Mouse (Mus musculus) layer of hippocampus, adult 11-12 months (tissue): ENCODE data around the gene Tmem190.
A peak's percentile ranks its signal among the peaks of the same experiment; 100 is the strongest.
"Not testable (repeated sequence)": the region's sequence is repeated elsewhere in the genome, so short reads cannot be mapped to it uniquely, and the experiment has no call there.

Experiments used
- DNase-seq: peaks from one replicate; pipeline ENCODE4 v3.0.0; 2022; ENCODE audit warnings: low spot score

The Tmem190 gene

DNA sequence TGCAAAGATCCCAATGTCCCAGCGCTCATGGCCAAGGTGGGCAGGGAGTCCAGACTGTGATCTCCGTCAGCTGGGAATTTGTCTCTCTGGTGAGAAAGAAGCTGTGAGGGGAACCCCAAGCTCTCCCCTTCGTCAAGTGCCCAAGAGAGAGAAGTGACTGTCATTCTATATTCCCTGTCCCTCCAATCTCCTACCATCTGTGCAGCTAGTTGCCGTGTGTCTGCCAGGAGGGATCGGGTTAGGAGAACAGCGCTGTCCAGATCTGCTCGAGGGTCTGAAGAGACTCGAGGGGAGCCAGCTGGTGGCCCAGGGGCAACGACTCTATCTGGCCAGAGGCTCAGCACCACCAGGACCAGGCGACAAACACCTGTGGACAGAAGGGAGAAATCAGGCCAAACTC lies 6.6 kb upstream of the Tmem190 start:
- DNase-seq = no peak

DNA sequence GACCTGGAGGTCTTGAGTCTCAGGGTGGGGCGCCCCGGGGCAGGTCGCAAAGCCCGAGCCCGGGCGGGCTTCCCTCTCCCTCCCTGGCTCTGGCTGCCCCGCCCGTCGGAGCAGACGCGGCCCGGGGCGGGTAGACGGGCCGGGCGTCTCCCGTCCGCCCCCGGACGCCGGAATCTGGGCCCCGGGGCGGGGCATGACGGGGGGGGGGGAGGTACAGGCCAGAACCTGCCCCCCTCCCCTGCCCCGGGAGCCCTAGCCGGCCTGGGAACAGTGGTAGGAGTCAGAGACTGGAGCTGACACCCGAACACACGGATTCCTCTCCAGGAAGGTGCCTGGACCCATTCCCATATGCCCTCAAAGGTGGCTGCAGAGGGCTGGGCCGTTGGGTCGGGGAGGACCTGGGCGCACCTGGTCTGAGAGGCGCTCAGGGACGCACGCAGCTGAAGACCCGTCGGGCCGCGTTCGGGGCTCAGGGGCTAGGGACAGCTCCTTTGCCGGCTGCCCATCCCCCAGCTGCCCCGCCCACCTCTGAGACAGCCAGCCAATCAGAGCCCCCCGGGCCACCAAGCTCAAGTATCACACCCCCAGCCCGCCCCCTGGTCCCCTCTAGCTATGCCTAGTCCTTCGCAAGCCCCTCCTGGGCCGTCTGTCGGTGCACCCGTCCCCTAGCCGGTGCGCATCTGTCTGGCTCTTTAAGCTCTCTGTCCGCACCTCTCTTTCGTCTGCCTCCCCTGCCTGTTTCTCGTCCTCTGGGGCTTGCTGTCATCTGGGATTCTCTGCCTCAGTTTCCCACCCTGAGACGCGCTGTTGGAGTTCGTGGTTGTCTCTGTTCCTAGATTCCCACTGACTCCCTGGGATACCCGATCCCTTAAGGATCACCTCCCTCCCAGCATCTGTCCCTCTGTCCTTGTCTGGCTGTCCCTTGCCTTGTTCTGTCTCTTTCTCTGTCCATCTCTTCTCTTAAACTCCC lies 5.6 kb upstream of the Tmem190 start:
- no peak for DNase-seq

DNA sequence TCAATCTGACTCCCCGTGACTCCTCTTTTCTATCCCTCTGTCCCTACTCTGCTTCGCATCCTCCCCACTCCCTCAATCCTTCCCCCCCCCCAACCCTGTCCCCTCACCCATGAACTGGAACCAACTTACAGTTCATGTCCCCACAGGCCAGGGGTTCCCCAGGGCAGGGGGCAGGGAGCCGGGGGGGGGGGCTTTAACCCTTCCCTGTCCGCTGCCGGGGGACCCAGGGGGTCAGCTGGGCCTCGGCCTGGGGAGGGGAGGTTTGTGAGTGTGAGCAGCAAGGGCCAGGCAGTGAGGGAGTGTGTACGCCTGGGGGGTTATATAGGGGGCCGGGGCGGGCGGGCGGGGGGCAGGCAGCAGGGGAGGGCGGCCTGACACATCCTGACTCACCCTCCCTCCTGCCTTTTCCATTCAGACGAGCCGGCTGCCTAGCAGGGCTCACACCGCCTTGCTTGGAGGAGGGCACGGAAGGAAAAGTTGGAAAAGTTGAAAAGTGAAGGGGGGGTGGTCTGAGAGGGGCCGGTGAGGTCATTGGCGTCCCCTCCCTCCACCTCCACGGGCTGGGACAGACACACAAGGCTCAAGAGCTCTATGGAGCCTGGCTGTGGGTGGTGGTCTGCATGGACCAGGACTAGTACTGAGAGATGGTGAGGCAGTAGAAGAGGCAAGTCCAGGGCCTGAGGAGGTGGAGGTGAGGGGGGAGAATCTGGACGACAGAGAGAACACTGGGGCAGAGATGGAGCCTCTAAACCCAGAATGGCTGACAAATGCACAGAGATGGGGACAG lies 4.7 kb upstream of the Tmem190 start:
- no peak for DNase-seq

DNA sequence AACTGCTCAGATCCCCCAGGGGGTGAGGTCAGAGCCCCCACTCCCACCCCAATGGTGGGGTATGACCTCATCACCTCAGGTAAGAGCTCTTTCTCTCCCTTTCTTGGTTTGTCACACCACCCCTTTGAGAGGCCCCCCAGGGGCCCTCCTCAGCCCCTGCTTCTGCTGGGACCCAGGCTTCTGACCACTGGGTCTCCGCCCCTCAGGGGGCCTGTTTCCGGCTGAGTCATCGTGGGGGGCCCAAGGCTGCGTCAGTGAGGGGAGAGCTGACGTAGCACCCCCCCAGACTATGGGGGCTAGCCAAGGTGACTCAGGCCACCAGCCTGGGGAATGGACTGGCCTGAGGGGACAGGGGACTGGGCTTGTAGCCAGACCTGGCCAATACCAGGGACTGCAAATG lies 2.8 kb upstream of the Tmem190 start:
- DNase-seq = no peak

DNA sequence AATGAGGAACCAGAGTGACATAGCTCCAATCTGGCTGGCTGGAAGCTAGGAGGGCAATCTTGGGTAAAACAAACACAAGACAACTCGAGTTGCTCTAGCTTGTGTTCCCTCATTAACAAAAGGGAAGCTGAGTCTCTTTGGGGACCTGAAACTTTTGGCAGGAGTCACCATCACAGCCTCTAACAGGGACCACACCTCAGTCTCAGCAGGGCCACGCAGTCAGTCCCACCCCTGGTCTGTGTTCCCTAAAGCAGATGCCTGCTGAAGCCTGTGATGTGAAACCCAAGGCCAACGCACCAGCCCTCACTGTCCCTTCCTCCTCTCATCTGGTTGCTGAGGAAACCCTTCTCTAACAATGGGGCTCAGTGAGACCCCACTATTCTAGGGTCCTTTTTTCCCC lies 607 bp upstream of the Tmem190 start:
- DNase-seq = no peak

DNA sequence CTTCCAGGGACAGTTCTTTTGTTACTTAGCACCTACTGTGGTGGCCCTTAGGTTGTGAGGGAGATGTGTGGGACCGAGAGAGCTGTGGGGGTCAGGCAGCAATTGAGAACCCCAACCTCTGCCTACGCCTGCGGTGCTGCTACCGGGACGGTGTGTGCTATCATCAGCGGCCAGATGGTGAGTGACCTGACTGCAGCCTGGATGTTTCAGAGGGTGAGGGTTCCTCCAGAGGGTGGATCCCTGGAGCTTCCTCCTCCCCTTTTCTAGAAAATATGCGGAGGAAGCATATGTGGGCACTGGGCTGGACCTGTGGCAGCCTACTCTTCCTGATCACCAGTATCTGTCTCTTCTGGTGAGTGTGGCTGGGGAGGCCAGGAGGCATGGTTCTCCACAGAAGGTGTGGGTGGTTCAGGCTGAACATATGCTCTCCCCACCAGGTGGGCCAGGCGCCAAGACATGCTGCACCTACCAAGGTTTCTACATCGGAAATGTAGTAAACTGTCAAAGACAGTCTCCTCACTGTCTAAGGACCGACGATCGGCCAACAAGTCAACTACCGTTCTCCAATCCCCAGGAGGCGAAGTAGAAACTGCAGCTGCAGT lies 1.0 kb downstream of the Tmem190 start:
- no peak for DNase-seq

DNA sequence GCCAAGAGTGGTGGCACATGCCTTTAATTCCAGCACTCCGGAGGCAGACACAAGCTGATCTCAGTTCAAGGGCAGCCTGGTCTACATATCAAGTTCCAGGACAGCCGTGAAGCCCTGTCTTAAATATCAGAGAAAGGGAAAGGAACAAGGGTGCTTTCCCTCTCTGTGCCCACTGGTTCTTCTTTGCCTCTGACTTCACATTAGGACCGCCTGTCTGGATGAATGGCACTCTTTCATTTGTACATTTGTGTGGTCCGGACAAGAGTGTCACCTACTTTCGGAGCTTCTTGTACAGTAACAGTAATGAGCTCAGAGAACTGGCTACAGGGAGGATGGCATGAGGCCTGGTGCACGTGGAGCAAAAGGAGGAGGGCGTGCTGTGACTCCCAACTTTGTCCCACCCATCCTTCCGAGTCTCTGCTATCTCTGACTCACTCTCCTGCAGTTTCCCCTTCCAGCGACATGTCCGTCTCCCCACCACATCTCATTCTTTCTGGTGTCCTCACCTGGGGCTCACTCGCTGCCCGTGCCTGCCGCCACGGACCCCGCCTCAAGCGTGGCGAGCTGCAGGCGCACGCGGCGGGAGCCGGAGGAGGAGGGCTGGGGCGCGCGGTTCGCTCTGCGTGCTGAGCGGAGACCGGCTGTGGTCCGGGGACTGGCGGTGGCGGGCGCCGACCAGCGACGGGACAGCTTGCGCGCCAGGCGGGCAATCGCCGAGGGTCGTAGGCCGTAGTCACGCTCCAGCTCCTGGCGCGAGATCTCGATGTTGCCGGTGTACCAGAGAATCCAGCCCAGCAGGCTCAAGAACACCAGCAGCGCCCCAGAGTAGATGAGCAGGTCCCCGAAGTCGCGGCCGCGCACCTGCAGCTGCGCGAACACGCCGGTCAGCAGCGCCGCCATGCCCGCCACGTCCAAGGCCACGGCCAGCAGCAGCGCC lies 6.0 kb downstream of the Tmem190 start:
- DNase-seq = peak; percentile 55

DNA sequence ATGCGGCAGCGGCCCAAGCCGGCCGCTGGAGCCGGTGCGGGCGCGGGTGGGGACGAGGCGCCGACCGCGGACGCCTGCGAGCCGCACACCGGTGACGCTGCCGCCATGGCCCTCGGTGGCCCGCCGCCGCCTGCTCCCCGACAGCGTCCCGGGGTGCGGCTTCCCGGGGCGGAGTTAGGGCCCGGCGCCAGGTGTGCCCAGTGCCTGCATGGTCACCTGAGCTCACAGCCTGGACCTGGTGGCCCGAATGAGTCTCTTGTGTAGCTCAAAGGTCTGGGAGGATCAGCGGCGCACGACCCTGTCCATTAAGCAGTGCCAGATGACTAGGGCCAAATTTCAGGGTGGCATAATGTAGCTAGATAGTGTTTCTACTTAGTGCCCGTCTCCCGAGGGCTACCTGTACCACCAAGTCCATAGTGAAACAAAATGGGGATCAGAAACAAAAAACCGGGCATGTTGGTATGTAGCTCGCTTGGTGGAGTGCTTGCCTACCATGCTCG lies 6.7 kb downstream of the Tmem190 start, which contains the start of gene Tmem238:
Tmem238 (minus strand) TSS at position 221 of the 500 bp plus-strand sequence.
- DNase-seq = peak; percentile 27

DNA sequence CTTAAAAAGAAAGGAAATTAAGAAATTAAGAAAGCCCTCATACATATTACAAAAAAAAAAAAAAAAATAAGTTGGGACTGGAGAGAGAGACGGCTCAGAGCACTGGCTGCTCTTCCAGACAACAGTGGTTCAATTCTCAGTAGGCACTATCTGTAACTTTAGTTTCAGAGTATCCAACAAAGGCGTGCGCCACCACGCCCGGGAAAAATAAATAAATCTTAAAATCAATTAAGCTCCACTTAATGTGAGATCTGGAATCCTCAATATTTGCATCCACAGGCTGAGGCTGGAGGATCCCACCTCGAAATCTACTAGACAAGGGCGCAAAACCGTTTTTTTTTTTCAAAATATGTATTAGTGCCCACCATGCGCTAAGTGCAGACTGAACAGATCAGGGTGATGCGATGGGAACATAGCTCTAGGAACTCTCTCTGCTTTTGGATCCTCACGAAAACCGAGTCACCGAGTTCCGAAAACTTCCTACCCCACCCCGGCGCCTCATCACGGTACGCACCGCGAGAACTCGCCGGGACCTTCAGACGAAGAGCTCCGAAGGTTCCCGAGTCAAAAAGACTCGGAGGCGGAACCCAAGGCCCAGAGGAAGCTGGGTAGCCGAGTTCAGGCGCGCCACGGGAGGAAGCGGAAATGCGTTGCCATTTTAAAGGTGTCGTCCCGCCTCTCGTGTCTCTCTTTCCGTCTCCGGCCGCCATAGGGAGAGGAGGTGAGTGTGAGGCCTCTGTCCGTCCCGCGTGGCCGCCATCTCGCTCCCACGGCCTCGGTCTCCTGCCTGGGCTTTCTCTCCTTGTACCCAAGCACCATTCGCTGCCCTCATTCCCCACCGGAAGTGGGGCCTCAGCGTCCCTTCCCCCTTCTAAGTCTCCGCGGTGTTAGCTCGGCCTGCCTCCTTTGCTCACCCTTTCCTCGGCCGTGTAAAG lies 9.8 kb downstream of the Tmem190 start, which contains the start of gene Rpl28:
Rpl28 (plus strand) TSS at position 597 of the 935 bp plus-strand sequence.
- DNase-seq = peak; percentile 96

DNA sequence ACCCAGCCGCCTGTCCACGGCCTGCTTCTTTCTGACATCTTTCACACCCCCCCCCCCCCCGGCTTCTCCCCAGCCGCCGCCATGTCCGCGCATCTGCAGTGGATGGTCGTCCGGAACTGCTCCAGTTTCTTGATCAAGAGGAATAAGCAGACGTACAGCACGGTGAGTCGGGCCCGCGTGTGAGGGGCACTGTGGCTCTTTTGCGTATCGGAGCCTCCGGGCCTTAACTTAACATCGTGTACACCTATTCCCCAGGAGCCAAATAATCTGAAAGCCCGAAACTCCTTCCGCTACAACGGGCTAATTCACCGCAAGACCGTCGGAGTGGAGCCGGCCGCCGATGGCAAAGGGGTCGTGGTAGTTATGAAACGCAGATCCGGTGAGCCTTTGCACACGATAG lies 10.5 kb downstream of the Tmem190 start:
- peak; percentile 24 for DNase-seq

DNA sequence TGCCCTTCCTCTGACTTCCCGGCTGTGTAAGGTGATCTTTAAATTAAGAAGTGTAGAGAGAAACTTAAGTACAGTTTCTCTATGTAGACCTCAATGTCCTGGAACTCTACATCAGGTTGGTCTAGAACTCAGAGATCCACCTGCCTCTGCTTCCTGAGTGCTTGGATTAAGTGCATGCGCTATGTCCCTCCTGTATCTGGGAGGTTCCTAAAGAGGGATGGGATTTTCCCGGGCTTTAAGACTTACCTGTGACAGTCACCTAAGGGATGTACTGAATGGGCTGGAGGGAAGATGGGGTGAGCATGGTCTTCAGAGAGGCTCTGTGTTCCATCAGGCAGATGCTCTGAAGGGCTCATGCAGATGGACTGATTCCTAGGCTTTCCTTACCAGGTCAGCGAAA lies 10.9 kb downstream of the Tmem190 start:
- no peak for DNase-seq

DNA sequence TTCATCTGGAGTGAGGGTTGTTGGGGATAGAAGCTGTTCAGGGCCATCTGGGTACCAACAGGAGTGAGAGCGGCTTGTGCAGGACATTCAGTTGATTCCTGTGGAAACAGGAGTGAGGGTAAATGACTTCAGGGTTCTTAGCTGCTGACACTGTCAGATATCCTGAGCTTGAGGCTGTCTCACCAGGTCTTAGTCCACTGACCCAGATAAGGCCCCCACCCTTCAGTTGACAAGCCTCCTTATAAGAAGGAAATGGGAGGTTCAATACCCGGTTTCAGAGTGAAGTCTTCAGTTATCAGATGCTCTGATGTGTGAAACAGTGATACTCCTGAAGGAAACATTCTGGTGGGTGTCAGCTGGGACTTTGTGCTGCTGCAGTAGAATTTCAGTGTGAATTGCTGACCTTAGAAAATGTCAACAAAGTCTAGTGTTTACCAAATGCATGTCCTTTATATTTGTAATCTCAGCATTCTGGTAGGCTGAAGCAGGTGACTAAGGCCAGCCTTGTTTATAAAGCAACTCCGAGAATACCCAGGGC lies 12.0 kb downstream of the Tmem190 start:
- no peak for DNase-seq

DNA sequence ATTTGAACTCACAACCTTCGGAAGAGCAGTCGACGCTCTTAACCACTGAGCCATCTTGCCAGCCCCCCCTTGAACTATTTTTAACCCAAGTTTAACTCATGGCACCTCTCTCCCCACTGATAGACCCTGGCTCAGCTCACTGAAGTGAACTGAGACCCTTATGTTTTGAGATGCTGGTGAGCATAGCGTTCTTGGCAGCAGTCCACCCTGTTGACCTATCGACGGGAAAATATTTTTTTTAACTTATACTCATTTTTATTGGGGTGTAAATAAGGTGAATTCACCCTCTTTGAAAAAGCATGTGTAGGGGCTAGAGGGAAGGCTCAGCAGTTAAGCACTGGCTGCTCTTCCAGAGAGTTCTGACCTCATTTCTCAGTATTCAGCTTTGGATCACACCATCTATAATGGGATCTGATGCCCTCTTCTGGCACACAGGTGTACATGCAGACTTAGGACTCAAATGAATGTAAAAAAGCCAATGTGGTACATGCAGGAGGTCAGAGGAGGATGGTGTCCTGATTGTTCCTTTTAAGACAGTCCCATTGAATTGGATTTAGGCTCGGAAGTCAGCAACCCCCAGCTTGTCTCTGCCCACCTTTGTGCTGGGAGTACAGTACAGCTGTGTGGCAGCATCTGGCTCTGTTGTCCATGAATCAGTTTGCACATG lies 13.2 kb downstream of the Tmem190 start:
- DNase-seq = peak; percentile 30

DNA sequence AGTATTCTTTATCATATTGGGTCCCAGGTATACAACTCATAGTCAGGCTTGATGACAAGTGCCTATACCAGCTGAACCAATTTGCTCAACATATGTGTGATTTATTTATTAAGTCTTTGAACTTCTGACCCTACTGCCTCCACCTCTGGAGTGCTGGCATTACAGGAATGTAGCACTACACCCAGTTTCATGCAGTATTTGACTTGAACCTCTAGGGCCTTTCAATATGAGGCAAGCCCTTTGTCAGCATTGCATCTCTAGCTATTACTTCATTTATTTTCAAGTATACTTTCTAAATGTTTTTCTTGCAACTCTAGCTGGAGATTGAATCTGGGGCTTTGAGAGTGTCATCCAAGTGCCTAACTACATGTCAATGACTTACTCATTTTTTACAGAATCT lies 19.5 kb downstream of the Tmem190 start:
- no peak for DNase-seq

DNA sequence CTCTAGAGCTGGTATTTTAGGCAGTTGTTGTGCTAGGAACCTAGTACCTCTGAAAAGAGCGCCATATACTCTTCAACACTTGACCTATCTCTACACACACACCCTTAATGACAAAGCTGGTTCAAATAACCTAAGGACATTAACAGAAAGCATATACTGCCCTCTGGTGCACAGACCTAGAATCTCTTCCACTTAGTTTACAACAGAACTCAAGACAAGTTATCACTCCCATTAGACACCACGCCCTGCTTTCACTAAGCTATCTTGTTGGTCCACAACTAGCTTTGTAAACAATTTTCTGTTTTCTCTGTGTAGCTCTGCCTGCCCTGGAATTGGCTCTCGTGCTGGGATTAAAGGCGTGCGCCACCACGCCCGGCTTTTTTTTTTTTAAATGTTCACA lies 24.0 kb downstream of the Tmem190 start:
- peak; percentile 57 for DNase-seq

DNA sequence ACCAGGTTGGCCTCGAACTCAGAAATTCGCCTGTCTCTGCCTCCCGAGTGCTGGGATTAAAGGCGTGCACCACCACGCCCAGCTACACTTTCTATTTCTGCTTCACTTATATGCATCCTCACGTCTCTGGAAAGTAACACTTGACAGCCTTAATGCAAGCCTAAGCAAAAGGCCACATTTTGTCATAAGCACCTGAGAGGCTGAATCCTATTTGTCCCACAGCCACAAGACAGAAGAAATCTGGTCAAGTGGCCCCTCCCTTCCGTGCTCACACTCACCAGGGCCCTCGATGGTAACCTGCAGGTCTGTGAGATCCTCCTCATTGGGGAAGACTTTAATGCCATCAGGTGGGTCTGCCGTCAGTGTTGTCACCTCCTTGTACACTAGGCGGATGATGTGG lies 28.4 kb downstream of the Tmem190 start:
- DNase-seq = not testable (repeated sequence)

DNA sequence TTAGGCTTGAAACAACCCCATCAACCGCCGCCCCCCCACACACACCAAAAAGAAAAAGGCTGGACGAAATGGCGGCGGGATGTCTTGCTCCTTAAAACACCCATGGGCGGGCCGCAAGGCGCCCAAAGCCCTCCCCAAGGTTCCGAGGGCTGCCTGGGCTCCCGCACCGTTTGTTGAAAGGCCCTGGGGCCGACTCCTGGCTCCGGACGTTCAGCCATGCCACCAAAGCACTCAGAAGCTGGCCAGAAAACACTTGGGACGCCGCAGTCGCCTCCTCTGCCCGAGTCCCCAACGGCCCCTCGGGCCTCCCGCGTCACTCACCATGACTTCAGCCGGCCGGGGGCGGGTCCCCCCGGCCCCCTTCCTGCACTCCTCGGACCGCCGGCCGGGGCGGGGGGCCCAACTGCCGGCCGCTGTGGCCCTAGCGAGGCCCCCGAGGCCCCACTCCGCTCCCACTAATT lies 29.1 kb downstream of the Tmem190 start:
- DNase-seq = peak; percentile 51

DNA sequence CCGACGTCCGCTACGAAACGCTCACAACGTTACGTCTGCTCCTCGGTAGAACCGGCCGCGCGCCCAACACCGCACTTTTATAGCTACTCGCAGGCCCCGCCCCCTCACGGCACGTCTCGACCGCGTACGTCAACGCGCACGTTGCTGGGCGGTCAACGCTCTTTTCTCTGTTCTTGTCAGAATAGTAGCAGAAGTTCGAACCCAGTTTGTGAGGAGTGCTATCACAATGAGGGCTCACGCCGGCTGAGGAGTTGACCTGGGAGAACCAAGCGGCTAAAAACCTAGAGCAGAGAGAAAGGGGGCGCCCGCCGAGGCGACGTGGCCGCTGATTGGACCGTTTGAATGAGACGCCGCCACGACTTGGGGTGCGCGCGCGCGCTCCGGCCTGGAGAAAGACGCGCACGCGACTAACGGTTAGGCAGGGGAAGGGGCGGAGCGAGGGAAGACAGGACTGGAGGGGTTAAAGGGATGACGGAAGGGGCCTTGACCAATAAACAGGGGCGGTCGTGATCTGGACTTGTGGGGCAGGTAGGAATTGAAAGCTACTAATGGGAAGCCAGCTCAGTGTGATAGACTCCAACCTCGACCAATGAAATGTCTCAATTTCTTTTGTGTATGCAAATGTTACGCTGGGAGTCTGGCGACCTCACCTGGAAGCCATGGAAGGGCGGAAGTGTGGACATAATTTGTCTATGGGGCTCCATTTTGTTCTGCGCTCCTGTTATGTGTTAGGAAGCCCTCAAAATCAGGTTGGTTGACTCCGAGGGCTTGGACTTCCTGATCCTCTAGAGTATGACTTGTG lies 29.8 kb downstream of the Tmem190 start, which contains the start of gene Ube2s:
Ube2s (minus strand) TSS at position 288 of the 802 bp plus-strand sequence.
- peak; percentile 98 for DNase-seq
